Mouse (Mus musculus): ENCODE results near the gene Rtf1. TPM values are rescaled to one million over a fixed set of nuclear protein-coding genes. Genes with fewer than 3 reads are reported as not detected.

The Rtf1 gene
- 27.9 TPM for polyA plus RNA-seq (2017; shearing (Covaris generic))

GRCm38 (mm10) chr2:119674525-119675214, at the start of gene Rtf1:
Gene Rtf1 (plus strand): TSS chr2:119675068.

GRCm38 (mm10) chr2:119662220-119663182, 12.4 kb upstream of the Rtf1 start, which contains the start of gene Ndufaf1:
Gene Ndufaf1 (minus strand): TSS chr2:119662827.

GRCm38 (mm10) chr2:119741581-119742411, 66.9 kb downstream of the Rtf1 start, which contains the start of gene Itpka:
Gene Itpka (plus strand): TSS chr2:119742337.

GRCm38 (mm10) chr2:119760251-119760650, 85.4 kb downstream of the Rtf1 start, which contains the start of gene Ltk:
Gene Ltk (minus strand): TSS chr2:119760431.

Other genes with a start within 250 kb of the Rtf1 start
- 4.7 TPM for gene Ino80, start 197.4 kb upstream of the Rtf1 start, polyA plus RNA-seq (2017; shearing (Covaris generic))
- gene Exd1, start 127.4 kb upstream of the Rtf1 start, polyA plus RNA-seq (2017; shearing (Covaris generic)) = not detected
- gene Chp1, start 127.4 kb upstream of the Rtf1 start, polyA plus RNA-seq (2017; shearing (Covaris generic)) = 80.7 TPM
- 7.6 TPM for gene Nusap1, start 56.8 kb upstream of the Rtf1 start, polyA plus RNA-seq (2017; shearing (Covaris generic))
- 4.9 TPM for gene Oip5, start 56.6 kb upstream of the Rtf1 start, polyA plus RNA-seq (2017; shearing (Covaris generic))
- gene Ndufaf1, start 12.2 kb upstream of the Rtf1 start, polyA plus RNA-seq (2017; shearing (Covaris generic)) = 46.8 TPM
- gene Itpka, start 67.3 kb downstream of the Rtf1 start, polyA plus RNA-seq (2017; shearing (Covaris generic)) = 0.20 TPM
- not detected for gene Ltk, start 85.4 kb downstream of the Rtf1 start, polyA plus RNA-seq (2017; shearing (Covaris generic))
- 37.6 TPM for gene Rpap1, start 112.5 kb downstream of the Rtf1 start, polyA plus RNA-seq (2017; shearing (Covaris generic))
- 2.2 TPM for gene Tyro3, start 122.7 kb downstream of the Rtf1 start, polyA plus RNA-seq (2017; shearing (Covaris generic))
- 62.9 TPM for gene Mga, start 222.2 kb downstream of the Rtf1 start, polyA plus RNA-seq (2017; shearing (Covaris generic))